Mouse (Mus musculus) testis, adult 2 months (tissue): ENCODE measurements around the gene Sertad2. TPM values are rescaled to one million over a fixed set of nuclear protein-coding genes. Genes with fewer than 3 reads are reported as not detected.
A peak's percentile ranks its signal among the peaks of the same experiment; 100 is the strongest.

Experiments
- H3K27ac ChIP-seq: fragments of 200-500 bp; 2 replicates; pipeline ENCODE4 v1.5.1; 2012; ENCODE audit warnings: low read depth, low read length; ENCODE audit not compliant: control insufficient read depth, insufficient read depth
- H3K27me3 ChIP-seq: fragments of 200-500 bp; 2 replicates; pipeline ENCODE4 v1.6.1; 2012; ENCODE audit warnings: mild to moderate bottlenecking, low read length, moderate library complexity; ENCODE audit not compliant: control insufficient read depth, insufficient read depth
- H3K36me3 ChIP-seq: fragments of 200-500 bp; 2 replicates; pipeline ENCODE4 v1.6.1; 2012; ENCODE audit warnings: mild to moderate bottlenecking, low read length; ENCODE audit not compliant: control insufficient read depth, insufficient read depth
- H3K4me1 ChIP-seq: fragments of 200-500 bp; 2 replicates; pipeline ENCODE4 v1.6.1; 2012; ENCODE audit warnings: low read length; ENCODE audit not compliant: control insufficient read depth, insufficient read depth
- H3K4me3 ChIP-seq: fragments of 200-500 bp; 2 replicates; pipeline ENCODE4 v1.5.1; 2012; ENCODE audit warnings: low read depth, mild to moderate bottlenecking, low read length, moderate library complexity, mixed read lengths; ENCODE audit not compliant: control insufficient read depth
- CTCF ChIP-seq: fragments of 200-500 bp; IDR thresholded peaks from 2 replicates; pipeline ENCODE4 v1.5.1; 2012; ENCODE audit warnings: low read depth, mild to moderate bottlenecking, inconsistent platforms, low read length, moderate library complexity; ENCODE audit not compliant: control insufficient read depth, insufficient read depth, insufficient replicate concordance
- POLR2A ChIP-seq: fragments of 200-500 bp; IDR thresholded peaks from 2 replicates; pipeline ENCODE4 v1.6.1; 2012; ENCODE audit warnings: low read depth, mild to moderate bottlenecking, inconsistent platforms, low read length, moderate library complexity; ENCODE audit not compliant: control insufficient read depth
- polyA plus RNA-seq: library from polyadenylated mRNA; depleted of rRNA; stranded (reverse); fragments of >200 nt; gene quantifications from 2 replicates; pipeline ENCODE4 v1.2.3, GENCODE M21; 2012

The Sertad2 gene
- polyA plus RNA-seq, 1 experiment, result 148 TPM

- H3K4me3 ChIP-seq, result no peak overlapping the region
- H3K4me1 ChIP-seq, result peaks cover 10% of the 10 kb centered on the region
- H3K27ac ChIP-seq, result no peak overlapping the region
- no peak for TF ChIP-seq POLR2A
- TF ChIP-seq CTCF, result no peak
- no peaks in the 10 kb centered on the region for H3K27me3 ChIP-seq
- no peaks in the 10 kb centered on the region for H3K36me3 ChIP-seq
These were observed 117.4 kb downstream of the Sertad2 start for GRCm38 (mm10) chr11:20660111-20661097.

GRCm38 (mm10) chr11:20661652-20662051, 118.6 kb downstream of the Sertad2 start:
- H3K36me3 ChIP-seq, result no peaks in the 10 kb centered on the region
- no peak for TF ChIP-seq POLR2A
- TF ChIP-seq CTCF, result peak; percentile 72; the same call in 1 of the 2 replicates
- H3K4me3 ChIP-seq, result no peak overlapping the region
- H3K27me3 ChIP-seq, result no peaks in the 10 kb centered on the region
- H3K27ac ChIP-seq, result no peak overlapping the region
- no peaks in the 10 kb centered on the region; the same call in 1 of the 2 replicates for H3K4me1 ChIP-seq

- H3K27me3 ChIP-seq, result no peaks in the 10 kb centered on the region
These were observed 119.8 kb downstream of the Sertad2 start for GRCm38 (mm10) chr11:20662811-20663210.

GRCm38 (mm10) chr11:20663580-20664198, 120.6 kb downstream of the Sertad2 start:
- TF ChIP-seq POLR2A, result no peak
- no peak for TF ChIP-seq CTCF
- no peak overlapping the region for H3K4me3 ChIP-seq
- H3K36me3 ChIP-seq, result no peaks in the 10 kb centered on the region
- no peak overlapping the region for H3K27ac ChIP-seq
- no peaks in the 10 kb centered on the region for H3K4me1 ChIP-seq
- H3K27me3 ChIP-seq, result no peaks in the 10 kb centered on the region

More at GRCm38 (mm10) chr11:20662811-20663210, 119.8 kb downstream of the Sertad2 start:
- TF ChIP-seq POLR2A, result no peak
- no peak for TF ChIP-seq CTCF
- Histone ChIP-seq H3K36me3 (no peaks in the 10 kb centered on the region), H3K27ac (no peak overlapping the region), H3K4me1 (no peaks in the 10 kb centered on the region), H3K4me3 (no peak overlapping the region)

- no peak overlapping the region for H3K27ac ChIP-seq
- H3K36me3 ChIP-seq, result no peaks in the 10 kb centered on the region
- no peak overlapping the region for H3K4me3 ChIP-seq
- H3K4me1 ChIP-seq, result no peaks in the 10 kb centered on the region
- TF ChIP-seq CTCF (no peak), POLR2A (no peak)
- H3K27me3 ChIP-seq, result no peaks in the 10 kb centered on the region
These were observed 121.8 kb downstream of the Sertad2 start for GRCm38 (mm10) chr11:20664878-20665277.

- Histone ChIP-seq H3K4me3 (peak overlapping the region; percentile 28), H3K27ac (no peak overlapping the region), H3K4me1 (no peaks in the 10 kb centered on the region; the same call in 1 of the 2 replicates), H3K27me3 (no peaks in the 10 kb centered on the region), H3K36me3 (no peaks in the 10 kb centered on the region)
- no peak for TF ChIP-seq POLR2A
- TF ChIP-seq CTCF, result no peak
These were observed 128.8 kb downstream of the Sertad2 start for GRCm38 (mm10) chr11:20671789-20672392.

- Histone ChIP-seq H3K27ac (no peak overlapping the region), H3K4me1 (no peaks in the 10 kb centered on the region; the same call in 1 of the 2 replicates)
- TF ChIP-seq CTCF (no peak), POLR2A (no peak)
These were observed 129.5 kb downstream of the Sertad2 start for GRCm38 (mm10) chr11:20672513-20672912.

More at GRCm38 (mm10) chr11:20672513-20672912, 129.5 kb downstream of the Sertad2 start:
- no peaks in the 10 kb centered on the region for H3K27me3 ChIP-seq
- no peaks in the 10 kb centered on the region for H3K36me3 ChIP-seq
- no peak overlapping the region for H3K4me3 ChIP-seq
